Mouse (Mus musculus) heart, embryonic 10.5 days (tissue): Measurements from ENCODE around the gene Prmt1. TPM values are rescaled to one million over a fixed set of nuclear protein-coding genes. Genes with fewer than 3 reads are reported as not detected.

ENCODE experiments used
- DNase-seq: peaks from one replicate; pipeline ENCODE4 v3.0.0-alpha.2; 2017; ENCODE audit warnings: low spot score
- H3K27ac ChIP-seq: fragments of 300-500 bp; sonication (generic); 2 replicates; pipeline ENCODE4 v1.5.1; 2016; ENCODE audit warnings: mild to moderate bottlenecking
- H3K27me3 ChIP-seq: fragments of 300-500 bp; sonication (generic); 2 replicates; pipeline ENCODE4 v1.6.1; 2016; ENCODE audit warnings: mild to moderate bottlenecking; ENCODE audit not compliant: poor library complexity, insufficient read depth, severe bottlenecking
- H3K36me3 ChIP-seq: fragments of 300-500 bp; sonication (generic); 2 replicates; pipeline ENCODE4 v1.6.1; 2016; ENCODE audit warnings: mild to moderate bottlenecking, moderate library complexity
- H3K4me1 ChIP-seq: fragments of 300-500 bp; sonication (generic); 2 replicates; pipeline ENCODE4 v1.6.1; 2016; ENCODE audit warnings: mild to moderate bottlenecking
- H3K4me3 ChIP-seq: fragments of 300-500 bp; sonication (generic); 2 replicates; pipeline ENCODE4 v1.5.1; 2016; ENCODE audit warnings: mild to moderate bottlenecking, moderate library complexity
- H3K9me3 ChIP-seq: fragments of 300-500 bp; sonication (generic); 2 replicates; pipeline ENCODE4 v1.6.1; 2016; ENCODE audit warnings: mild to moderate bottlenecking, moderate library complexity
- WGBS: fragments of 180-500 bp; shearing (Covaris S2); methylation state at CpG from one replicate; pipeline ENCODE4 v1.1.7; 2016; 5-methylcytosine and 5-hydroxymethylcytosine counted together
- polyA plus RNA-seq: library from polyadenylated mRNA; unstranded; fragments of >200 nt; fragmentation: Nextera tagmentation; extraction: Ambion mirVana; gene quantifications from 2 replicates; pipeline ENCODE4 v1.2.1, GENCODE M21; 2016

Gene Prmt1
- polyA plus RNA-seq, 1 experiment from 2014 or later, result 740 TPM

DNA sequence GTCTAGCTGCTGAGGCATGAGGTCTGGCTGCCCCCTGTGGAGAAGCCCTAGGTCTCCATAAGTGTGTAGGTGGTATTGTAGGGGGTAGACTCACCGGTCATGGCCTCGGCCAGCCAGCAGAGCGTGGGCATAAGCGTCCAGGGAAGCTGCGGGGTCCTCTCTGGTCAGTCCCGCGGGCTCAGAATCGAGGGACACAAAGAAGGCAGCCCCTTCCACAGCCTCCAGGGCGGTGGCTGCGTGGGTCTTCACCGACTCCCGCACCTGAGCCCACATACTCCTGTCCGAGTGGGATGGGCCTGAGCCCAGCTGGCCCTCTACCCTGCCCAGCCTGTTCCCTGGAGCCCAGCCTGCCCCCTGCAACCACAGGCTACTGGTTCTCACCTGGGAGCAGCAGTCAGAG, 21.4 kb downstream of the Prmt1 start:
- Histone ChIP-seq H3K27ac (no peak overlapping the region), H3K9me3 (no peaks in the 10 kb centered on the region), H3K36me3 (peaks cover 49% of the 10 kb centered on the region; the same call in 1 of the 2 replicates), H3K4me1 (peaks cover 5% of the 10 kb centered on the region), H3K27me3 (no peaks in the 10 kb centered on the region), H3K4me3 (no peak overlapping the region)
- DNase-seq, result no peak
- WGBS, result 81% methylated on average over 13 of the region's 13 CpGs

DNA sequence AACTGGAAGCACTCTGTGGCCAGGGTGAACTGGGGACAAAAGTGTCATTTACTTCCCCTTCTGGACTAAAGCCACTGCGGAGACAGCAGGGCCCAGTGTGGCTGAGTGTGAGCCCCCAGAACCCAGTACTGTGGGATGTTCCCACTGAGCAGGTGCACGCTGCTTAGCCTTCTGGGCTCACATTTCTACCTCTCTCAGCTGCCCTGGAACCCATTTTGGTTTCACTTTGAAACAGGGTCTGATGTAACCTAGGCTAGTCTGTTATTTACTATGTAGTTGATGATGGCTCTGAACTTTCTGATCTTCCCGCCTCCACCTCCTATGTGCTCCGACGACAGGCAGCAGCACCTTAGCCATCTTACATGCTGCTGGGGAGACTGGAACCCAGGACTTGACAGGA, 23.5 kb downstream of the Prmt1 start:
- no peak overlapping the region for H3K4me3 ChIP-seq
- peaks cover 54% of the 10 kb centered on the region for H3K36me3 ChIP-seq
- H3K27me3 ChIP-seq, result no peaks in the 10 kb centered on the region
- 0 out of 2 replicates have a peak, but pooled peaks cover under 1% of the 10 kb centered on the region for H3K4me1 ChIP-seq
- no peak overlapping the region for H3K27ac ChIP-seq
- WGBS, result 85% methylated on average over 5 of the region's 5 CpGs
- no peak for DNase-seq
- no peaks in the 10 kb centered on the region for H3K9me3 ChIP-seq

DNA sequence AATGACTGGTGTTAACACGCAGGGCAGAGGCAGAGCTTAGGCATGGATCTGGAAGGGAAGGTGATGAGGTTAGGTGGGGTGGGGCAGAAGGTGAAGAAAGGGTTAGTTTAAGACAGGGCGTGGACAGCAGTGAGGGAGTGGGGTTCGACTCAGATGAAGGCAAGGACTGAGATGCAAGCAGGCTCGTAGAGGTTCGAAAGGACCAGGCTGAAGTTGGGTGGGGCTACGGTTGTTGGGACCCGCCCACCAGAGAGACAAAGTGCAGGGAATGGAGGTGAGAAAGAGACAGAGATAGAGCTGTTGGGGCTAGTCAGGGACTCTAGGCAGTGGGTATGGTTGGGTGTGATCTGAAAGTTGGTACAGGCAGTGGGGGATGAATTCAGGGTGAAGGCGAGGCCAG, 24.0 kb downstream of the Prmt1 start:
- Histone ChIP-seq H3K27ac (no peak overlapping the region), H3K9me3 (no peaks in the 10 kb centered on the region), H3K4me1 (peaks cover 6% of the 10 kb centered on the region; the same call in 1 of the 2 replicates), H3K36me3 (peaks cover 54% of the 10 kb centered on the region), H3K4me3 (no peak overlapping the region), H3K27me3 (peaks cover 4% of the 10 kb centered on the region; the same call in 1 of the 2 replicates)
- 69% methylated on average over 8 of the region's 8 CpGs for WGBS
- DNase-seq, result no peak

DNA sequence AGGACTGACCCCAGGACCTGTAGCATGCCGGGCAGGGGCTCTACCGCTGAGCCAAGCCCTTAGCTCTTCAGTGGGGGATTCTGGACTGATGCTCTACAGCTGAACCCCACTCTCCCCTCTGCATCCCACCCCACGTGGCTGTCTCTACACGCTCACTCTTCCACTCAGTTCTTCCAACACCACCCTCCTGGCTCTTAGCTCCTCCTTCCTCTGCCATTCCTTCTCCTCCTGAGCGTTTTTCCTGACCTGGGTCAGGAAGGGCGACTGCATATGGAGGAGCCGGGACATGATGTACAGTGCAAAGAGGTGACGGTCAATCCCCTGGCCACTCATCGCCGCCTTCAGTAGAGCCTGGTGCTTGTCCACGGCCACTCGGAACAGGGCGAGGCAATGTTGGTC, 25.9 kb downstream of the Prmt1 start:
- Histone ChIP-seq H3K27ac (no peak overlapping the region), H3K9me3 (no peaks in the 10 kb centered on the region), H3K36me3 (peaks cover 43% of the 10 kb centered on the region), H3K27me3 (peaks cover 5% of the 10 kb centered on the region; the same call in 1 of the 2 replicates), H3K4me3 (no peak overlapping the region), H3K4me1 (peaks cover 6% of the 10 kb centered on the region; the same call in 1 of the 2 replicates)
- no peak for DNase-seq
- WGBS, result 85% methylated on average over 13 of the region's 13 CpGs

DNA sequence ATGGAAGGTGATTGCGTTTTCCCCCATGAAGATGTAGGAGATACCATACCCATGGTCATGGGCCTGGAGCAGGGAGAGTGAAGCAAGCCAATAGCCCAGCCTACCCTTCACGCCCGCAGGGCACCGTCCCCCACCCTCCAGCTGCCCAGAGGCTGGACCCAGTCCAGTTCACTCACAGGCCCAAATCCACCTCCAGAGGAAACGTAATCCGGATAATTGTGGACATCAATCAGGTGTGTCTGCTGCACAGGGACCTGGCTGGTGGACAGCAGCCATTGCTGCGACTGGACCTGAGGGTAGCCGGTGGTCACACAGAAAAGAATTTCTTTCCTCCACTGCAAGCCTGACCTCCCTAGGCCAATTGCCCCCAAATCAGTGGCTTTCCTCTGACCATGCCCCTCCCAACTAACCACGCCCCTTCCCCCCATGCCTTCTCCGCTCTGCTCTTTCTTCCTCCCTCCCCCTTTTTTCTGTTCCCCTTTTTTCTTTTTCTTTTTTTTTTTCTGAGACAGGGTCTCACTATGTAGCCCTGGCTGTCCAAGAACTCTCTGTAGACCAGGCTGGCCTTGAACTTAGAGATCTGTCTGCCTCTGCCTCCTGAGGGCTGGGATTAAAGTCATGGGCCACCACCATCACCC, 26.4 kb downstream of the Prmt1 start:
- Histone ChIP-seq H3K27me3 (peaks cover 5% of the 10 kb centered on the region; the same call in 1 of the 2 replicates), H3K9me3 (no peaks in the 10 kb centered on the region), H3K4me3 (0 out of 2 replicates have a peak overlapping the region, but pooled peaks have one; percentile 3), H3K36me3 (peaks cover 38% of the 10 kb centered on the region), H3K4me1 (peaks cover 6% of the 10 kb centered on the region; the same call in 1 of the 2 replicates), H3K27ac (no peak overlapping the region)
- DNase-seq, result no peak
- 86% methylated on average over 10 of the region's 10 CpGs for whole genome bisulfite sequencing

DNA sequence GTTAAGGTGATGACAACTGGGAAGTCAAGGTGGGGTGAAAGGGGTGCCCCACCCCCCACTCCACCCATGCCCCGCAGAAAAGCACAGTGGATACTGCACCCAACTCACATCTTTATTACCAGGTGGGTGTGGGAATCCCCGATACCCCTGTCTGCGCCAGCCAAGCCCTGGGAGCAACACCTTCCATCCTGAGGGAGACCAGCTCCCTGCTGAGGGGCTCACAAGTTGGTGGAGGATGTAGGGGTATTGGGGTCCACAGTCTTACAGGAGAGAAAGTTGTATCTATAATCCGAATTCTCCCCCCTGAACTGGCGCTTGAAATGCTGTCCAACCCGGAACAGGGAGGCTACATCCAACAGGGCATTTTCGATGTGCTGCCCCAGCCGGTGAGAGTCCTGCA, 27.1 kb downstream of the Prmt1 start:
- Histone ChIP-seq H3K9me3 (no peaks in the 10 kb centered on the region), H3K27ac (no peak overlapping the region), H3K4me1 (peaks cover 6% of the 10 kb centered on the region; the same call in 1 of the 2 replicates), H3K27me3 (peaks cover 6% of the 10 kb centered on the region; the same call in 1 of the 2 replicates), H3K4me3 (no peak overlapping the region), H3K36me3 (peaks cover 36% of the 10 kb centered on the region)
- DNase-seq, result no peak
- WGBS, result 67% methylated on average over 8 of the region's 8 CpGs

DNA sequence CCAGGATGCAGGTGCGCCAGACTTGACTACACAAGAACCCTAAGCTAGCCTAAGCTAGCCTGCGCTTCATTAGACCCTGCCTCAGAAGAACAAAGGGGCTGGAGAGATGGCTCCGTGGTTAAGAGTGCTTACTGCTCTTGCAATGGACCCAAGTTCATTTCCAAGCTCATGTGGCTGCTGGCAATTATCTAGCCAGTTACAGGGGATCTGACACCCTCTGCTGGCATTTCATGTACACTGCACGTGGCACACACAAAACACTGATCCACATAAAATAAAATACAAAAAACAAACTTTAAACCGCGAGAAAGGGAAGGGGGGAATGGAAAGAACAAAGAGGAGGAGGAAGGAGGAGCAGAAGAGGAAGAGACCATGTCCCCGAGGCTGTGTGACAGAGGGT, 28.2 kb downstream of the Prmt1 start:
- peaks cover 11% of the 10 kb centered on the region; the same call in 1 of the 2 replicates for H3K27me3 ChIP-seq
- no peaks in the 10 kb centered on the region for H3K9me3 ChIP-seq
- H3K4me1 ChIP-seq, result peaks cover 6% of the 10 kb centered on the region; the same call in 1 of the 2 replicates
- no peak overlapping the region for H3K27ac ChIP-seq
- WGBS, result 53% methylated on average over 7 of the region's 7 CpGs
- no peak overlapping the region for H3K4me3 ChIP-seq
- H3K36me3 ChIP-seq, result peaks cover 28% of the 10 kb centered on the region
- DNase-seq, result no peak

DNA sequence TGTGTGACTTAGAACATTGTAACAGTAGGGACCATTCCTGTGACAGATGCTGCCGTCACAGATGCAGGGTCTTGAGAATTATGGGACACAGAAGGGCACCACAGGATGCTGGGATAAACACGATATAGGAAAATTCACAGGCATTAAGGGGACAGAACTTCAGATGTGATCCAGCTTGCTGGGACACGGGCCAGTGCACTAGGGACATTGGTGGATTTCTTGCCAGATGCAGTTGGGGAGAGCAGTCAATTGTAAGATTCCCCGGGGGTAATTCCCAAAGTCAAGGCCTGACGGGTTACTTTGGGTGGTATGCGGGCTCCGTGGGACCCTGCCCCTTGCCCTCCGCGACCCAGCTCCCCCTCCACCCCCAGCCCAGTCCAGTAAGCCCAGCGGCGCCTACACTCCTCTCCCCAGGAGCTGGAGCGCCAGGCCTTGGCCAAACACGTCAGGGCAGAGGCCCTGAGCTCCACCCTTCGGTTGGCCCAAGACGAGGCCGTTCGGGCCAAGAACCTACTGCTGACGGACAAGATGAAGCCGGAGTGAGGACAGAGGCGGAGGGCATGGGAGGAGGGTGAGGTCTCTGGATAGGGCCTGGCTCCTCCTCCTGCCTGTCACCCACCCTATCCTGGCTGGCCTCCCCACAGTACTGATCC, 29.1 kb downstream of the Prmt1 start:
- H3K9me3 ChIP-seq, result no peaks in the 10 kb centered on the region
- H3K4me1 ChIP-seq, result peaks cover 15% of the 10 kb centered on the region
- H3K4me3 ChIP-seq, result no peak overlapping the region
- H3K36me3 ChIP-seq, result peaks cover 21% of the 10 kb centered on the region
- no peak overlapping the region for H3K27ac ChIP-seq
- peak; percentile 71 for DNase-seq
- 66% methylated on average over 20 of the region's 20 CpGs for WGBS
- H3K27me3 ChIP-seq, result peaks cover 11% of the 10 kb centered on the region; the same call in 1 of the 2 replicates

DNA sequence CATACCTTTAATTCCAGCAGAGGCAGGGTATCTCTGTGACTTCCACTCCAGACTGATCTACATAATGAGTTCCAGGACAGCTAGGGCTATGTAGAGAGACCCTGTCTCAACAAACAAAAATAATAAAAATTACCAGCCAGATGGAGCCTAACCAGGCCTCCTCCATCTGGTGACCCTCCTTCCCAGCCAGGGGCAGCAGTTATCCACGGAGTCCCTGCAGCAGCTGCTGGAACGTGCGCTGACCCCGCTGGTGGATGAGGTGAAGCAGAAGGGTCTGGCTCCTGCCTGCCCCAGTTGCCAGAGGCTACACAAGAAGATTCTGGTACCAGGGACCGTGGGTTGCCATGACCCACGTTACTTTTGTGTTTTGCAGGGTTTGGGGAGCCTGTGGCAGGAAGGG, 30.1 kb downstream of the Prmt1 start:
- H3K27me3 ChIP-seq, result peaks cover 20% of the 10 kb centered on the region

DNA sequence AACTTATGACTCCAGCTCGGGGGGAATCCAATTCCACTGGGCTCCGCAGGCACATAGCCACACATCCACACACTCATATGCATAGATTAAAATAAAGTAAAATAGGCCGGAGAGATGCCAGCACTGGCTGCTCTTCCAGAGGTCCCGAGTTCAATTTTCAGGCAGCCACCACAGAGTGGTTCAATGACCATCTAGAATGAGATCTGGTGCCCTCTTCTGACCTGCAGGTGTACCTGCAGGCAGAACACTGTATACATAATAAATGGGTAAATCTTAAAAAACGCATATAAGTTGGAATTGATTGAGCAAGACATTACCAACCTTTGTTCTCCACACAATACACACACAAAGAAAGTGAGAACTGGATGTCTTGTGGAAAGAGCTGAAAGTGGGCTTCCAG, 30.7 kb downstream of the Prmt1 start:
- H3K27ac ChIP-seq, result no peak overlapping the region
- no peak for DNase-seq
- H3K36me3 ChIP-seq, result peaks cover 7% of the 10 kb centered on the region
- peaks cover 24% of the 10 kb centered on the region for H3K4me1 ChIP-seq
- peaks cover 27% of the 10 kb centered on the region for H3K27me3 ChIP-seq
- H3K9me3 ChIP-seq, result no peaks in the 10 kb centered on the region
- 53% methylated on average over 5 of the region's 5 CpGs for WGBS
- no peak overlapping the region for H3K4me3 ChIP-seq

More for the DNA sequence above, 30.1 kb downstream of the Prmt1 start:
- Histone ChIP-seq H3K36me3 (peaks cover 13% of the 10 kb centered on the region), H3K9me3 (no peaks in the 10 kb centered on the region), H3K4me1 (peaks cover 24% of the 10 kb centered on the region), H3K27ac (no peak overlapping the region), H3K4me3 (no peak overlapping the region)
- 63% methylated on average over 6 of the region's 6 CpGs for WGBS
- no peak for DNase-seq

DNA sequence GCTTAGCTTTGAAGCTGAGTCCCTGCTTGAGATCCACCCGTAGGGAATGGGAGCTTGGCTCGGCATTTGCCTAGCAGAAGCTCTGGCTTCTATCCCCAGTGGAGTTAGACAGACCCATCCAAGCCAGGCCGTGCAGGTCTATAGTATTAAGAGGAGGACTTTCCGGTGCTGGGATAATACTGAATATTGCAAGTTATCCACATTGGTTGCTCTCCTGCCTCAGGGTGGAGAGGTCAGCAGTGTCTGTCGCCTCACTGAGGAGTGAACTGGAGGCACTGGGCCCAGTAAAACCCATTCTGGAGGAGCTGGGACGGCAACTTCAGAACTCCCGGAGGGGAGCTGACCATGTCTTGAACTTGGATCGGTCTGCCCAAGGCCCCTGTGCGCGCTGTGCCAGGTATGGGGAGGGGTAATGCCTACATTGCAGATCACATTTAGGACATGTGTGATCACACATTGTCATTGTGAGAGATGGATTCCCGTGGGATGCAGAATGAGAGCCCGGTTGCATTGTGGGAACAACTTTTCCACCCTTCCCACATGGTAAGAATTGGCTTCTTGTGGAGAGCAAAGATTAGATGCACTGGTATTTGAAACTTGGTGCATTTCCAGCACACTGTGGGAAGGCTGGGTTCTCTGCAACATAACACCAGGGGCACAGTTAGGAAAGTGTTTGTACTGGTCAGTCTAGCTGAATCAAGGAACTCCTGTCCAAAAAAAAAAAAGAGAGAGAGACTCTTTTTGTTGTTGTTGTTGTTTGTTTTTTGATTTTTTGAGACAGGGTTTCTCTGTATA, 32.1 kb downstream of the Prmt1 start:
- Histone ChIP-seq H3K27ac (no peak overlapping the region), H3K36me3 (peaks cover 3% of the 10 kb centered on the region; the same call in 1 of the 2 replicates), H3K9me3 (no peaks in the 10 kb centered on the region), H3K27me3 (peaks cover 40% of the 10 kb centered on the region), H3K4me3 (no peak overlapping the region), H3K4me1 (peaks cover 24% of the 10 kb centered on the region)
- DNase-seq, result no peak
- 74% methylated on average over 12 of the region's 12 CpGs for WGBS

DNA sequence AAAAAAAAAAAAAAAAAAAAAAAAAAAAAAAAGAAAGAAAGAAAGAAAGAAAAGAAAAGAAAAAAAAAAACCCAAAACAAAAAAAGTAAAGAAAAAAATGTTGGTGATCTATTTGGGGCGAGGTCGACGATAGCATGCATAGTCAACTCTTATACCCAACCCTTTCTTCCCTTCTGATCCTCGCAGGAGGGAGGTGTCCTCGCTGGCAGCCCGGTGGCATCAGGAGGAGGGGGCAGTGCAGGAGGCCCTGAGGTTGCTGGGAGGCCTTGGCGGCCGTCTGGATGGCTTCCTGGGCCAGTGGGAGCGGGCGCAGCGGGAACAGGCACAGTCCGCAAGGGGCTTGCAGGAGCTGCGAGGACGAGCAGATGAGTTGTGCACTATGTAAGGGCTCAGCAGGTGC, 32.8 kb downstream of the Prmt1 start:
- Histone ChIP-seq H3K4me3 (no peak overlapping the region), H3K9me3 (no peaks in the 10 kb centered on the region), H3K27me3 (peaks cover 42% of the 10 kb centered on the region), H3K27ac (no peak overlapping the region), H3K4me1 (peaks cover 24% of the 10 kb centered on the region), H3K36me3 (no peaks in the 10 kb centered on the region)
- 51% methylated on average over 14 of the region's 14 CpGs for WGBS
- no peak for DNase-seq
